Mouse (Mus musculus) MEL (cell line): ENCODE data around the gene Orai1.

Experiments used
- CTCF ChIP-seq, 3 experiments: IDR thresholded peaks in 2 of 3; conservative IDR thresholded peaks in 1 of 3; 2 replicates each; pipeline ENCODE4 v1.5.1; 2011 to 2012; ENCODE audit warnings: low read length in 3 of 3, low read depth in 2 of 3, mild to moderate bottlenecking in 2 of 3, improper control_type of control experiment in 1 of 3, inconsistent platforms in 1 of 3, mixed read lengths in 1 of 3, moderate library complexity in 1 of 3; ENCODE audit not compliant: control insufficient read depth in 1 of 3, insufficient read depth in 1 of 3, poor library complexity in 1 of 3, severe bottlenecking in 1 of 3
- KAT2A ChIP-seq: conservative IDR thresholded peaks from 2 replicates; pipeline ENCODE4 v1.6.1; 2012; ENCODE audit warnings: low read depth, low read length, improper control_type of control experiment, inconsistent platforms
- MAFK ChIP-seq: IDR thresholded peaks from 2 replicates; pipeline ENCODE4 v1.6.1; 2011; ENCODE audit warnings: low read depth, mild to moderate bottlenecking, low read length, improper control_type of control experiment, borderline replicate concordance
- MAX ChIP-seq: IDR thresholded peaks from 2 replicates; pipeline ENCODE4 v1.6.1; 2011; ENCODE audit warnings: low read length, improper control_type of control experiment
- POLR2A ChIP-seq, 2 experiments: IDR thresholded peaks; 2 replicates each; pipeline ENCODE4 v1.6.1; 2011 to 2012; ENCODE audit warnings: low read length in 2 of 2, mild to moderate bottlenecking in 2 of 2, control low read depth in 1 of 2, improper control_type of control experiment in 1 of 2, low read depth in 1 of 2, moderate library complexity in 1 of 2; ENCODE audit not compliant: control insufficient read depth in 1 of 2, insufficient read depth in 1 of 2, poor library complexity in 1 of 2
- SIN3A ChIP-seq: IDR thresholded peaks from 2 replicates; pipeline ENCODE4 v1.6.1; 2012; ENCODE audit warnings: low read length, improper control_type of control experiment, inconsistent platforms
- USF1 ChIP-seq: IDR thresholded peaks from 2 replicates; pipeline ENCODE4 v1.6.1; 2014; ENCODE audit warnings: low read depth, mild to moderate bottlenecking, inconsistent platforms, low read length, improper control_type of control experiment, moderate library complexity
- ZC3H11A ChIP-seq: IDR thresholded peaks from 2 replicates; pipeline ENCODE4 v1.6.1; 2012; ENCODE audit warnings: low read depth, mild to moderate bottlenecking, inconsistent platforms, low read length, improper control_type of control experiment

DNA sequence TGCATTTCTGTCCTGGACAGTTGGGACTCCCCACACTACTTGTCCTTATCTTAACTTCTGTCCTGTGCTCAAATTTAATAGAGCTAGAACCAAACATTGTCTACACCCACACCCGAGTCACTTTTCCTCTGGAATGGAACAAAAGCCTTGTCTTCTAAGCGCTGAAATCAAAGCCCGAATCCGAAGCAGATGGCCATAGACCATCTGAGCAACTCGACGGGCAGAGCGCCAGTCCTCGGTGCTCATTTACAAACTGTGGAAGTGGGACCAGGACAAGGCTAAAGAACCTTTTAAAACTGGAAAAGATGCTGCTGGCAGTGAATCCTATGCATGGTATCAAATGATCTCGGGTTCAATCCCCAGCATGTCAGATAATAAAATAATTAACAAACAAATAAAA lies 42.8 kb upstream of the Orai1 start:
- TF ChIP-seq MAX (no peak), POLR2A (IDR thresholded peaks at IDR 0.05; ENCODE audit: control insufficient read depth in 1 of 2, insufficient read depth in 1 of 2, low read depth in 1 of 2, low read length in 2 of 2, poor library complexity in 1 of 2) (no peak), CTCF (IDR thresholded peaks at IDR 0.05 in 2 of 3, conservative IDR thresholded peaks at IDR 0.05 in 1 of 3; ENCODE audit: control insufficient read depth in 1 of 3, insufficient read depth in 1 of 3, low read depth in 2 of 3, low read length in 3 of 3, poor library complexity in 1 of 3, severe bottlenecking in 1 of 3) (no peak), KAT2A (no peak), SIN3A (no peak), MAFK (no peak), ZC3H11A (no peak), USF1 (no peak)
